Mouse (Mus musculus): ENCODE measurements around the gene Gm20388. TPM values are rescaled to one million over a fixed set of nuclear protein-coding genes. Genes with fewer than 3 reads are reported as not detected.

Gm20388 gene
- polyA plus RNA-seq, 1 experiment from 2014 or later, result not detected

DNA sequence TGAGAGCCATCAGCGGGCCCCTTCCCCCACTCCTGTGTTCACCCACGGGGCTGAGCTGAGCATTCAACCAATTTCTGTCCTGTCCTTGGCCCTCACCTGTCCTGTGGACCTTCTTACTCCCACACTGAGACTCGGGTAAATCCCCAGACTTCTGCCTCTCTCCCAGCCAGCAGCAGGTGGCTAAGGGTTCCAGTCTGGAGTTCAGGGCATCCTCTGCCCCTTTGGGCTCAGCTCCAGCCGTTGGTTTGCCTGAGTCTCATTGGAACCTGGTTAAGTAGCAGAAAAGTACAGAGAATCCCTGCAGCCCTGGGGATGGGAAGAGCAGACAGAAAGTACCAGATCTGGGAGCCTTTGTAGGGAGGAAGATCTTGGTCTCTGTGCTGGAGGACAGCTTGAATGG is 321.8 kb downstream of the Gm20388 start:
- Histone ChIP-seq H3K27me3 (ENCODE audit: control insufficient read depth, insufficient read depth, low read length) (no peaks in the 10 kb centered on the region), H3K36me3 (ENCODE audit: control insufficient read depth, insufficient read depth, low read length) (no peaks in the 10 kb centered on the region), H3K4me1 (replicated peaks; ENCODE audit: control insufficient read depth, insufficient read depth) (peaks cover 9% of the 10 kb centered on the region), H3K4me2 (replicated peaks; ENCODE audit: low read depth) (peak overlapping the region; percentile 96), H3K27ac (replicated peaks) (no peak overlapping the region), H3K9me3 (ENCODE audit: control insufficient read depth, low read length) (no peaks in the 10 kb centered on the region), H3K9ac (ENCODE audit: low read length) (no peak overlapping the region), H3K4me3 (ENCODE audit: low read depth, low read length) (no peak overlapping the region)
- TF ChIP-seq CTCF (IDR thresholded peaks at IDR 0.05; ENCODE audit: low read depth) (no peak), EP300 (optimal IDR thresholded peaks at IDR 0.05) (no peak)
- WGBS, result 47% methylated on average over 4 of the region's 4 CpGs
- no peak for ATAC-seq (ENCODE audit: low FRiP score, low TSS enrichment)
- DNase-seq (ENCODE audit: low spot score), result no peak

DNA sequence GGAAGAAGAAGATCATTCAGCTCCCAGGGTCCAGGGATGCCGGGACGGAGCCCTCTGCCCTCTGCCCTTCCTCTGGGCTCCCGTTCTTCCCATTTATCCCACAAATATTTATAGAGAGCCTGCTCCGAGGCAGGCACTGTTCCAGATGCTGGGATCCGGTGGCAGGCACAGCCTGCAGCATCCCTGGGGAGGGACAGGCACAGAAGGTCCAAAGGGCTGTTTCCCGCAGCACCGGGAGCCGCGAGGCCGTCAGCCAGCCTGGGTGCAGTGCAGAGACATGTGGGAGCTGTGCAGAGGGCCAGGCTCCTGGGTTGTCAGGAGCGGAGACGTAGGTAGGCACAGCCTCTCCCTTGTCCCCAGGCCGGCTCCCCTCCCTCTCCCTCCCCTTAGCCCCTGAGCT is 322.3 kb downstream of the Gm20388 start:
- DNase-seq (ENCODE audit: low spot score), result no peak
- 21% methylated on average over 13 of the region's 13 CpGs for WGBS
- 0 out of 2 replicates have a peak overlapping the region, but pooled peaks have one; percentile 23 for H3K9ac ChIP-seq (ENCODE audit: low read length)

GRCm38 (mm10) chr8:120234457-120234856 is 323.8 kb downstream of the Gm20388 start:
- no peak overlapping the region for H3K27ac ChIP-seq (replicated peaks)
- no peak overlapping the region for H3K4me3 ChIP-seq (ENCODE audit: low read depth, low read length)
- H3K27me3 ChIP-seq (ENCODE audit: control insufficient read depth, insufficient read depth, low read length), result no peaks in the 10 kb centered on the region
- no peak overlapping the region for H3K4me2 ChIP-seq (replicated peaks; ENCODE audit: low read depth)
- no peaks in the 10 kb centered on the region for H3K9me3 ChIP-seq (ENCODE audit: control insufficient read depth, low read length)
- H3K9ac ChIP-seq (ENCODE audit: low read length), result no peak overlapping the region
- TF ChIP-seq EP300 (optimal IDR thresholded peaks at IDR 0.05) (no peak), CTCF (IDR thresholded peaks at IDR 0.05; ENCODE audit: low read depth) (no peak)
- H3K4me1 ChIP-seq (replicated peaks; ENCODE audit: control insufficient read depth, insufficient read depth), result peaks cover 6% of the 10 kb centered on the region
- no peaks in the 10 kb centered on the region for H3K36me3 ChIP-seq (ENCODE audit: control insufficient read depth, insufficient read depth, low read length)
- ATAC-seq (ENCODE audit: low FRiP score, low TSS enrichment) (no peak), DNase-seq (ENCODE audit: low spot score) (no peak)
- WGBS, result 66% methylated on average over 12 of the region's 12 CpGs

More for the DNA sequence above, 322.3 kb downstream of the Gm20388 start:
- no peaks in the 10 kb centered on the region for H3K36me3 ChIP-seq (ENCODE audit: control insufficient read depth, insufficient read depth, low read length)
- H3K27ac ChIP-seq (replicated peaks), result no peak overlapping the region
- H3K4me1 ChIP-seq (replicated peaks; ENCODE audit: control insufficient read depth, insufficient read depth), result peaks cover 9% of the 10 kb centered on the region
- H3K4me3 ChIP-seq (ENCODE audit: low read depth, low read length), result peak overlapping the region; percentile 21; the same call in 1 of the 2 replicates
- no peaks in the 10 kb centered on the region for H3K9me3 ChIP-seq (ENCODE audit: control insufficient read depth, low read length)
- peak overlapping the region; percentile 96 for H3K4me2 ChIP-seq (replicated peaks; ENCODE audit: low read depth)
- ATAC-seq (ENCODE audit: low FRiP score, low TSS enrichment), result no peak
- TF ChIP-seq EP300 (optimal IDR thresholded peaks at IDR 0.05) (no peak), CTCF (IDR thresholded peaks at IDR 0.05; ENCODE audit: low read depth) (no peak)
- no peaks in the 10 kb centered on the region for H3K27me3 ChIP-seq (ENCODE audit: control insufficient read depth, insufficient read depth, low read length)

DNA sequence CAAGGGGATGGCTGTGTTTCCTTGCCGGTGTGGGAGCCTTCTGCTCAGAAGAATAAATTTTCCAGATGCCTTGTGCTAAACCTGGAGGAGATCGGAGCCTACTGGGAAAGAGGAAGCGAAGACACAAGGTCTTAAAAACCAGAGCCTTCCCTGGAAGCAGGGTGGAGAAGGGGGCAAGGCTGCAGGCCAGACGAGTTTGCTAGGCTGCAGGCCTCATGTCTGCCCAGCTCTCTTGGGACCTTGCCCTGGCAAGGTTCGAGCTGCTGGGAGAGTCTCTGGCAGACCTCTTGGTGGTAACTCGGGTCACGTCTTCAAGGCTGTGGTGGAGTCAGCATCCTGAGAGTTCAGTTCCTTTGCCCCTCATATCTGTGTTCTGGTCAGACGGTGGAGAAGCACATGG is 324.2 kb downstream of the Gm20388 start:
- H3K27me3 ChIP-seq (ENCODE audit: control insufficient read depth, insufficient read depth, low read length), result no peaks in the 10 kb centered on the region
- H3K4me3 ChIP-seq (ENCODE audit: low read depth, low read length), result no peak overlapping the region
- DNase-seq (ENCODE audit: low spot score), result no peak
- H3K27ac ChIP-seq (replicated peaks), result no peak overlapping the region; the same call in 1 of the 2 replicates
- H3K9me3 ChIP-seq (ENCODE audit: control insufficient read depth, low read length), result no peaks in the 10 kb centered on the region
- H3K4me2 ChIP-seq (replicated peaks; ENCODE audit: low read depth), result no peak overlapping the region
- no peak for ATAC-seq (ENCODE audit: low FRiP score, low TSS enrichment)
- H3K9ac ChIP-seq (ENCODE audit: low read length), result no peak overlapping the region
- 48% methylated on average over 8 of the region's 8 CpGs for WGBS
- TF ChIP-seq CTCF (IDR thresholded peaks at IDR 0.05; ENCODE audit: low read depth), result no peak
- TF ChIP-seq EP300 (optimal IDR thresholded peaks at IDR 0.05), result no peak
- peaks cover 3% of the 10 kb centered on the region; the same call in 1 of the 2 replicates for H3K4me1 ChIP-seq (replicated peaks; ENCODE audit: control insufficient read depth, insufficient read depth)
- no peaks in the 10 kb centered on the region for H3K36me3 ChIP-seq (ENCODE audit: control insufficient read depth, insufficient read depth, low read length)

- Histone ChIP-seq H3K4me1 (replicated peaks; ENCODE audit: control insufficient read depth, insufficient read depth) (no peaks in the 10 kb centered on the region), H3K9ac (ENCODE audit: low read length) (no peak overlapping the region), H3K27me3 (ENCODE audit: control insufficient read depth, insufficient read depth, low read length) (no peaks in the 10 kb centered on the region), H3K4me3 (ENCODE audit: low read depth, low read length) (no peak overlapping the region), H3K36me3 (ENCODE audit: control insufficient read depth, insufficient read depth, low read length) (no peaks in the 10 kb centered on the region), H3K27ac (replicated peaks) (no peak overlapping the region; the same call in 1 of the 2 replicates), H3K4me2 (replicated peaks; ENCODE audit: low read depth) (no peak overlapping the region), H3K9me3 (ENCODE audit: control insufficient read depth, low read length) (no peaks in the 10 kb centered on the region)
- WGBS, result 68% methylated on average over 4 of the region's 4 CpGs
- ATAC-seq (ENCODE audit: low FRiP score, low TSS enrichment) (no peak), DNase-seq (ENCODE audit: low spot score) (no peak)
- TF ChIP-seq CTCF (IDR thresholded peaks at IDR 0.05; ENCODE audit: low read depth), result no peak
- no peak for TF ChIP-seq EP300 (optimal IDR thresholded peaks at IDR 0.05)
Measured at GRCm38 (mm10) chr8:120243222-120243621, 332.6 kb downstream of the Gm20388 start.

GRCm38 (mm10) chr8:120243916-120244451 is 333.3 kb downstream of the Gm20388 start:
- no peak overlapping the region for H3K9ac ChIP-seq (ENCODE audit: low read length)
- WGBS, result 72% methylated on average over 5 of the region's 5 CpGs
- no peak overlapping the region for H3K4me2 ChIP-seq (replicated peaks; ENCODE audit: low read depth)
- H3K27me3 ChIP-seq (ENCODE audit: control insufficient read depth, insufficient read depth, low read length), result no peaks in the 10 kb centered on the region
- no peak for TF ChIP-seq CTCF (IDR thresholded peaks at IDR 0.05; ENCODE audit: low read depth)
- TF ChIP-seq EP300 (optimal IDR thresholded peaks at IDR 0.05), result no peak
- H3K36me3 ChIP-seq (ENCODE audit: control insufficient read depth, insufficient read depth, low read length), result no peaks in the 10 kb centered on the region
- H3K27ac ChIP-seq (replicated peaks), result no peak overlapping the region
- no peak overlapping the region for H3K4me3 ChIP-seq (ENCODE audit: low read depth, low read length)
- DNase-seq (ENCODE audit: low spot score) (no peak), ATAC-seq (ENCODE audit: low FRiP score, low TSS enrichment) (no peak)
- no peaks in the 10 kb centered on the region for H3K4me1 ChIP-seq (replicated peaks; ENCODE audit: control insufficient read depth, insufficient read depth)
- no peaks in the 10 kb centered on the region for H3K9me3 ChIP-seq (ENCODE audit: control insufficient read depth, low read length)
